Mouse (Mus musculus) heart, postnatal 10 days (tissue): ENCODE measurements around the gene Arhgdib. TPM values are rescaled to one million over a fixed set of nuclear protein-coding genes. Genes with fewer than 3 reads are reported as not detected.
A peak's percentile ranks its signal among the peaks of the same experiment; 100 is the strongest.

Source experiments
- DNase-seq, 2 experiments: peaks; one replicate each; pipeline ENCODE4 v3.0.0; 2021
- intact Hi-C: fragments of 180-260 bp; cut with DNase I; formaldehyde crosslinking; loops from one replicate; pipeline ENCODE4 v1.15.1; 2025
- total RNA-seq, 2 experiments: library from RNA; stranded (reverse); gene quantifications; 2 replicates each; pipeline ENCODE4 v1.2.3; 2021

Gene Arhgdib
- total RNA-seq, 2 experiments from 2014 or later, result 37.4 to 45.4 TPM

GRCm38 (mm10) chr6:136922871-136923270, 18.8 kb downstream of the Arhgdib start:
- intact Hi-C loops, result loop anchor here (5.0 kb wide), 1 partner anchor 44 kb away; no protein-coding TSS in a partner anchor
- DNase-seq, result no peak

DNA sequence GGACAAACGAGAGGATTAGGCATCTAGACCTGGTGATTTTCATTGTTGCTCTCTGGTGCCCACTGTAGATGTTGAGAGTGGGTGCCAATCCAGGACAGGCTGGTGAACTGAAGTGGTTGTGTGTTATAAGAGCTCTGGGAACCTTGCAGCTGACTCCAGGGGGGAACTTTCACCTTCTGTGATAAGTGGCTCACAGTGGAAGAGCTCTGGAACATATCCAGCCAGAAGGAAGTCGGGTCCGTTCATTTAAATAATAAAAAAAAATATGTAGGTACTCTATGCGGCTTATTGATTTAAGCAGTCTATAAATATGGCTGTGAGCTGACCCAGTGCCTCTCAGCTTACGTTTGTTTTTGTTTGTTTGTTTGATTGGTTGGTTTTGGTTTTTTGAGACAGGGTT, 19.6 kb downstream of the Arhgdib start, which contains the start of gene Erp27:
Gene Erp27 (minus strand): TSS at position 101 of the 400 bp plus-strand sequence.
- intact Hi-C loops, result loop anchor here (5.0 kb wide), 1 partner anchor 45 kb away; no protein-coding TSS in a partner anchor
- no peak for DNase-seq

GRCm38 (mm10) chr6:136921601-136922000, 20.1 kb downstream of the Arhgdib start:
- intact Hi-C loops, result loop anchor here (5.0 kb wide), 1 partner anchor 46 kb away; no protein-coding TSS in a partner anchor
- DNase-seq, result no peak

- intact Hi-C loops, result loop anchor here (1.0 to 5.0 kb wide), 2 partner anchors 47 to 59 kb away; no protein-coding TSS in a partner anchor
- DNase-seq, result peak; percentile 89 to 92
These were observed 21.1 kb downstream of the Arhgdib start for GRCm38 (mm10) chr6:136920320-136921257.

GRCm38 (mm10) chr6:136917885-136918284, 23.8 kb downstream of the Arhgdib start:
- DNase-seq, result no peak
- intact Hi-C loops, result no loop called here

GRCm38 (mm10) chr6:136915721-136916395, 25.8 kb downstream of the Arhgdib start:
- intact Hi-C loops, result no loop called here
- DNase-seq, result no peak

- intact Hi-C loops, result no loop called here
- DNase-seq, result no peak
These were observed 27.5 kb downstream of the Arhgdib start for GRCm38 (mm10) chr6:136914234-136914633.

- intact Hi-C loops, result no loop called here
- DNase-seq, result peak; percentile 59 to 62
These were observed 28.1 kb downstream of the Arhgdib start for GRCm38 (mm10) chr6:136913384-136914126.

DNA sequence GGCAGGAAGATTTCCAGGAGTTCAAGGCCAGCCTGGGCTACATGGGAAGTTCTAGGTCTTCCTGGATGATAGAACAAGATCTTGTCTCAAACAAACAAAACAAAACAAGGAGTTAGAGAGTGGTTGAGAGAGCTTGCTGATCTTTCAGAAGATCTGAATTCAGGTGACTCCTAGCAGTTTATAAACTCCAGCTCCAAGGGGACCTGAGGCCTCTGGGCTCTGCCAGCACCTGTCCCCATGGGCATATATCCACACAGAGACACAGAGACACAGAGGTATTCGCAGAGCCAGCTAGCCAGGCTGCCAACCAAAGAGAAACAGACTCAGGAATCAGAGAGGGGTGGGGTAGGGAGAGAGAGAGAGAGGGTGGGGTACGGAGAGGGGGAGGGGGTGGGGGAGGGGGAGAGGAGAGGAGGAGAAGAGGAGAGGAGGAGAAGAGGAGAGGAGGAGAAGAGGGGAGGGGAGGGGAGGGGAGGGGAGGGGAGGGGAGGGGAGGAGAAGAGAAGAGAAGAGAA, 28.9 kb downstream of the Arhgdib start:
- intact Hi-C loops, result no loop called here
- DNase-seq, result no peak

GRCm38 (mm10) chr6:136910247-136910890, 31.3 kb downstream of the Arhgdib start:
- peak; percentile 41 to 42 for DNase-seq
- intact Hi-C loops, result no loop called here

GRCm38 (mm10) chr6:136906937-136907293, 34.8 kb downstream of the Arhgdib start:
- DNase-seq, result peak; percentile 56 to 61
- intact Hi-C loops, result no loop called here

DNA sequence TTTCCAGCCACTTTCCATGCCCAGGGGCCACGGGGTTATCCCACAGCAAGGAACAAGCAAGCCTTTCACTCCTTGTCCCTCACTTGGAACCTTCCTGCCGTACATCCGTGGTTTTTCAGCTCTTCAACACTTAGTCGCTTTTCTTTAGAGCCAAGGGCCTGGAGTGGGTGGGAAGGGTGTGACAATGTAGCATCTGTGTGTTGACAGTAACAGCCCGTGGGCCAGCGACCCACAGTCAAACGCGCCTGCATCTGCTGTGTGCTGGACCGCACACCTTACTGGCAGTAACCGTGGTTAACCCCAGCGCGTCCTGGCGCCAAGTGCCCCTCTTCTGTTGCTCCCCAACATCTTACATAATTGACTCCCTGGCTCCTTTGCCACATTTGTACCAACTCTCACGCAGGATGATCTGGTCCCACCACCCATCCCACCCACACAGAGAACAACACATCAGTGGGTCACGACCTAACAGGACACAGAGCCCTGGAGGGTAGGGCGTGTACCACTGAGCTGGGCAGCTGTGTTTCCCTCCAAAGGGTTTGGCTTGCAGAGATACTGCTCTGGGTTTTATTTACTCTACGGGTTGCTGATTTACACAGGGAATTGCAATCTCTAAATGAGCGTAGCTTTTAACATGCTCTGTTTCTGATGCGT, 35.3 kb downstream of the Arhgdib start:
- peak; percentile 49 to 50 for DNase-seq
- intact Hi-C loops, result no loop called here

DNA sequence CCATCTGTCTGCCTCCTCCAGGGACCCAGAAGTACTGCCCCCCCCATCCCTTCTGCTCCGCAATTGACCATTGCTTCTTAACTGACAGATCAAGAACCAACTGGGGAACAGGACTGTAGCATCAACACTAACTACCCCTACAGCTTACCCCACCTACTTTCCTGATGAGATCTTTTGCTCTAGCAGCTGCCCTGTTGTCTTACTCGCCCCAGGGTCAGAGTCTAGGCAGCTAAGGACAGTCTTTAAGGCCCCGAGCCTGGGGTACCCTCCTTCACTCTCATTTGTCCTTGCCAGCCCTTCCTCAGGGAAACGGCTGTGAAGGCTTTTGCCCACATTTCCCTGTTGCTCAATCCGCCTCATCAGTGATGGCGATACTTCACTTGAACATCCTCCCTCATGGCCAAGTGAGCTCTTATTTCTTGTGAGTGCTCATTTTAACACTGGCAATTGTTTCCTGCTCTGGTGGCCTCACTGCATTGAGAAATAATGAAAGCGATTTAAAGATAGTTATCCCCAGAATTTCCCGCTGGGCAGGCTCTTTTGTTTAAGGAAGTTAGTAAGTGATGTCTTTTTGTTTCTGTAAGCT, 37.7 kb downstream of the Arhgdib start:
- no peak for DNase-seq
- intact Hi-C loops, result no loop called here

DNA sequence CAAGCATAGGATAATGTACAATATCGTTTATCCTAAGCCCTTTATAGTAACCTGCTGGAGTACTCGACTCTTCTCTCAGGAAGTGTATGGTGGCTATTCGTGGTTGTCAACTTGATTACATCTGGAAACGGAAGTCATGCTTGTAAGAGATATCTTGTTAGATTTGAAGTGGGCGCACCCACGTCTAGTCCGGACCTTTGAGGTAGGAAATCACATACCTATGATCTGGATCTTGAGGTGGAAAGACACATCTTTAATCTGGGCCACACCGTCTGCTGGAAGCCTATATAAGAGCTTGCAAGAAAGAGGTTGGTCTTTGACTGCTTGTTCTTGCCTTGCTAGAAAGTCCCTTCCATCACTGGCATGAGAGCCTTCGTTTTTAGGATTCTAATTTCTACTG, 39.2 kb downstream of the Arhgdib start:
- intact Hi-C loops, result no loop called here
- DNase-seq, result no peak

DNA sequence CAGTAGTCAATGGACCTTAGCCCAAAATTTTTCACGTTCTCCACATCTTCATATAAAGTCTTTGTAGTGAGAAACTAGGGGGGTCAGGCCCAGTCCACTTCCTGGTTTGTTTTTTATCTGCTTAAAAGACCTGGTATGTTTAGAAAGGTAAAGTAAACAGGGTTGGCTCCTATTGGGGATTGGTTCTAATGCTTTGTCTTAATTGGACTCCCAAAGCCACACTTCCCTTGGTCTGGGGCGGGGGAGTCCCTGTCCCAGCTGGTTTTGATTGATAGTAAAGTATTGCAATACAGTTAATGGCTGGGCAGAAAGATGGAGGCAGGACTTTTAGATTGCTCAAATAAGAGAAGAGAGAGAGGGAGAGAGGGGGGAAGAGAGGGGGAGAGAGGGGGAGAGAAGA, 40.7 kb downstream of the Arhgdib start:
- intact Hi-C loops, result no loop called here

GRCm38 (mm10) chr6:136900369-136901009, 41.2 kb downstream of the Arhgdib start:
- intact Hi-C loops, result no loop called here
- no peak for DNase-seq

More for the DNA sequence above, 40.7 kb downstream of the Arhgdib start:
- DNase-seq, result no peak

DNA sequence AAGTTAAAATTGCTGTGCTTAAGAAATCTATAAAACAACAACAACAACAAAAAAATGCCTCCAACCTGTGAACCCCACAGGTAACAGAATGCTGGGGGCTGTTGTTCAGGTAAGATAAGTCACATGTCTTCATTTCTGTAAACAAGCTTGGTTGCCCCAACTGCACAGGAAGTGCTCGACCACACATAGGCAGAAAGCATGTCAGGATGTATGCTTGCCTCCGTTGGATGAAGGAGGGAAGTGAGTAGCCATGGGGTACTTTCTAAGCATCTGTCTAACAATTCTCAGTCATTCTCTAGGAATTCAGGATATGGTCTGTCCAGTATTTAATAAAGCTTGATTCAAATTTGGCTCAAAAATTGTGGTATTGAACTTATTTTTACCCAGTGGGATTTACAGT, 42.7 kb downstream of the Arhgdib start:
- intact Hi-C loops, result no loop called here

DNA sequence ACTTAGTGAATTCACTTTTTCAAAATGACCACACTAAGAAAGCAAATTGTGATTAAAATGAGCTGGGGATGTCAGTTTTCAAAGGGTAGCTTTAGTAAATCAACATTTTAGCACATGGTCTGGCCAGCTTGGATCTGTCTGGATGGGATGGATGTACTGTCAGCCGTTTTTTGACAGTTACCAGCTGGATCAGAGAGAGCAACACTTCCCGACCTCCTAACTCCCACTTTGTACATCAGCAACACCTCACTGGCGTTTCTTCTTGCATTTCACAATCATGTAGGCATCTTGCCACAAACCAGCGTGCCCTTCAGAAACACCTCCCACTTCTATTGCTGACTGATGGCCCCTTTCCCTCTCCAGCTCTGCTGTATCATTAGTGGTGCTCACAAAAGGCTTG, 43.5 kb downstream of the Arhgdib start:
- DNase-seq, result peak; percentile 55 to 58
- intact Hi-C loops, result no loop called here

More for the DNA sequence above, 42.7 kb downstream of the Arhgdib start:
- DNase-seq, result no peak

GRCm38 (mm10) chr6:136897789-136898188, 43.9 kb downstream of the Arhgdib start:
- intact Hi-C loops, result no loop called here
- peak in 1 of 2 experiments; percentile 35 for DNase-seq
